Mouse (Mus musculus): ENCODE measurements around the gene Hrct1. TPM values are rescaled to one million over a fixed set of nuclear protein-coding genes. Genes with fewer than 3 reads are reported as not detected.

Hrct1 gene
- total RNA-seq, 1 experiment = 0.36 TPM

DNA sequence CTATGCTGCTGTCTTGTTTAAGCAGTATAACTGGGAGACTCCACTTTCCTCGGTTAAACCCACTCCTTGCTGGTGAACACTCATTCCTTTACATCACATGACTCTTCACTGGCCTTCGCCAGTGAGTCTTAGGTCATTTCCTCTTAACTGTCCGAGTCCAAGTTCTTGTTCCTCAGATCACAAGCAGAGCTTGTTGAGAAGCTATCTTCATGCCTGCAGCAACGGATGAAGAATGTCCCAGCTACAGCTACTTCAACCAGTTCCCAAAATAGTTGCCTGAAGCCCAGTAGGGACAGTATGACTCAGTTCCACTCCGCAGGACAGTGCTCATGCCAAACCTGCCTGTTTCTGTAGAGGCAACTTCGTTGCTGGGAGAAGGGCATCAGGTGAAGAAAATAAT, 30.2 kb downstream of the Hrct1 start:
- Histone ChIP-seq H3K27ac (ENCODE audit: insufficient read depth, low read depth, low read length, poor library complexity, severe bottlenecking) (no peak overlapping the region), H3K9me3 (ENCODE audit: control insufficient read depth, insufficient read depth, low read depth, low read length) (no peaks in the 10 kb centered on the region), H3K4me3 (ENCODE audit: insufficient read depth in 1 of 2, low read depth in 1 of 2, low read length in 2 of 2, poor library complexity in 1 of 2, severe bottlenecking in 1 of 2) (no peak overlapping the region), H3K36me3 (ENCODE audit: control insufficient read depth, insufficient read depth, low read length, poor library complexity, severe bottlenecking) (no peaks in the 10 kb centered on the region), H3K9ac (ENCODE audit: insufficient read depth, low read depth, low read length, poor library complexity, severe bottlenecking) (no peak overlapping the region), H3K4me1 (ENCODE audit: control insufficient read depth in 2 of 2, insufficient read depth in 2 of 2, low read length in 2 of 2, poor library complexity in 1 of 2) (no peaks in the 10 kb centered on the region)
- in situ Hi-C loops (cut with MboI; ENCODE audit: low sequenced_read_pairs in 2 of 2, unreplicated experiment in 2 of 2) = no loop called here
- TF ChIP-seq ZNF384 (IDR thresholded peaks at IDR 0.05; ENCODE audit: low read depth, low read length) (no peak), MAFK (IDR thresholded peaks at IDR 0.05; ENCODE audit: insufficient read depth, low read depth, low read length) (no peak), HCFC1 (IDR thresholded peaks at IDR 0.05; ENCODE audit: borderline replicate concordance, insufficient read depth, low read length) (no peak), CHD2 (IDR thresholded peaks at IDR 0.05; ENCODE audit: low read depth, low read length) (no peak), ZC3H11A (IDR thresholded peaks at IDR 0.05; ENCODE audit: borderline replicate concordance, low read depth, low read length) (no peak)
- DNase-seq (ENCODE audit: low read depth, low spot score) = no peak

DNA sequence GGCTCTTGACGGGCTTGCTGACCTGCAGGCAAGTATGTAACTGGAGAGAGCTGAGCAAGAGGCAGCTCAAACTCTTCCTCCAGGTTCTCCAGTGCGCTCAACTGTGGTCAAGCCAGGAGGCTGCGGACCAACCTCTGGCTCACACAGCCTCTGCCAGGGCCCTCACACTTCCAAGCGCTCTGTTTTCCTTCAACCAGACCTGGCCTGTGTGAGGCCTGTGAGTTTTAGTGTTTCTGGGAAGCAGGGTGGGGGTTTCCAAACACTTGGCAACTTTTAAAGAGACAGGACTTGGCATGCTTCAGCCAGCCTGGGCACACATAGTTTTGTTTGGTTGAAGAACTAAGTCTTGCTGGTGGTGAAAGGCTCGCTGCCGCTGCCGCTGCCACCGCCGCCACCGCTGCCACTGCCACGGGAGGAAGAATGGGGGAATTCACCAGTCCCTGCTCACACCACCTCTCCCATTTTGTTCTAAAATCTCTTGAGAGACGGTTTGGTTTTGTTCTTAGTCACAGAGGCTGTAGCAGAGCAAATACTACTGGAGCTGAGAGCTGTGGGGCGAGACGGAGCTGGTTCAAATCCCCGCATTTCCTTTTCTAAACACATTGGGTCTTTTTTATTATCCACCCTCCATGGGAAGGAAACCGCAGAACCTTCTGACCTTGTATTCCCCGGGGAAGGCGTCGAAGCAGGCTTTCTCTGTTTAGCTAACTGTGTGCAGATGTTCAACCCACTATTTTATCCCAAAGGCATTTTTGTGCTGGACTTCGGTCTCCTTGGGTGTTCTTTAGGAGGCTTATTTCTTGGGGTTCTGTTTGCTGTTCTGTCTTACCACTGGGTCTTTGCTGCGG, 32.8 kb downstream of the Hrct1 start:
- H3K4me3 ChIP-seq (ENCODE audit: insufficient read depth in 1 of 2, low read depth in 1 of 2, low read length in 2 of 2, poor library complexity in 1 of 2, severe bottlenecking in 1 of 2) = no peak overlapping the region
- H3K4me1 ChIP-seq (ENCODE audit: control insufficient read depth in 2 of 2, insufficient read depth in 2 of 2, low read length in 2 of 2, poor library complexity in 1 of 2) = no peaks in the 10 kb centered on the region
- H3K9ac ChIP-seq (ENCODE audit: insufficient read depth, low read depth, low read length, poor library complexity, severe bottlenecking) = no peak overlapping the region
- TF ChIP-seq ZNF384 (IDR thresholded peaks at IDR 0.05; ENCODE audit: low read depth, low read length) = no peak
- TF ChIP-seq HCFC1 (IDR thresholded peaks at IDR 0.05; ENCODE audit: borderline replicate concordance, insufficient read depth, low read length) = no peak
- TF ChIP-seq ZC3H11A (IDR thresholded peaks at IDR 0.05; ENCODE audit: borderline replicate concordance, low read depth, low read length) = no peak
- in situ Hi-C loops (cut with MboI; ENCODE audit: low sequenced_read_pairs in 2 of 2, unreplicated experiment in 2 of 2) = no loop called here
- DNase-seq (ENCODE audit: low read depth, low spot score) = no peak
- no peak overlapping the region for H3K27ac ChIP-seq (ENCODE audit: insufficient read depth, low read depth, low read length, poor library complexity, severe bottlenecking)
- no peaks in the 10 kb centered on the region for H3K9me3 ChIP-seq (ENCODE audit: control insufficient read depth, insufficient read depth, low read depth, low read length)
- H3K36me3 ChIP-seq (ENCODE audit: control insufficient read depth, insufficient read depth, low read length, poor library complexity, severe bottlenecking) = no peaks in the 10 kb centered on the region

DNA sequence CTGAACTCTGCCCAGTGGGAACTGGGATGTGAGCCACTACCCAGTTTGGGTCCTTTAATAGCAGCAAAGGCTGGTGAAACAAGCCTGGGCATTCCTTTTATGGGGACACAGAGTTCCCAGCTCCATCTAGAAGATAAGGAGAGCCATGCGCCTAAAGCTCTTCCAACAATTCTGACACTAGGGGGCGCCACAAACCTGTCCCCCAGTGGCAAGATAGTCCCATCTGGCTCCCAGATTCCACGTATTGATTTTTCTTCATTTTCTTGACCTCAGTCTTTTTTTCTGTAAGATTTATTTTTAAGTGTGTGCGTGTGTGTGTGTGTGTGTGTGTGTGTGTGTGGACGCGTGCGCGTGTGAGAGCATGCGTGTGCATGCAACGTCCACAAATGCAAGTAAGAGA, 33.5 kb downstream of the Hrct1 start:
- no peaks in the 10 kb centered on the region for H3K36me3 ChIP-seq (ENCODE audit: control insufficient read depth, insufficient read depth, low read length, poor library complexity, severe bottlenecking)
- H3K4me1 ChIP-seq (ENCODE audit: control insufficient read depth in 2 of 2, insufficient read depth in 2 of 2, low read length in 2 of 2, poor library complexity in 1 of 2) = no peaks in the 10 kb centered on the region
- H3K27ac ChIP-seq (ENCODE audit: insufficient read depth, low read depth, low read length, poor library complexity, severe bottlenecking) = no peak overlapping the region
- no peaks in the 10 kb centered on the region for H3K9me3 ChIP-seq (ENCODE audit: control insufficient read depth, insufficient read depth, low read depth, low read length)
- TF ChIP-seq MAFK (IDR thresholded peaks at IDR 0.05; ENCODE audit: insufficient read depth, low read depth, low read length) = no peak
- no peak for TF ChIP-seq CHD2 (IDR thresholded peaks at IDR 0.05; ENCODE audit: low read depth, low read length)
- peak; percentile 63; the same call in 1 of the 2 replicates for TF ChIP-seq ZC3H11A (IDR thresholded peaks at IDR 0.05; ENCODE audit: borderline replicate concordance, low read depth, low read length)
- TF ChIP-seq HCFC1 (IDR thresholded peaks at IDR 0.05; ENCODE audit: borderline replicate concordance, insufficient read depth, low read length) = no peak
- in situ Hi-C loops (cut with MboI; ENCODE audit: low sequenced_read_pairs in 2 of 2, unreplicated experiment in 2 of 2) = no loop called here
- H3K4me3 ChIP-seq (ENCODE audit: insufficient read depth in 1 of 2, low read depth in 1 of 2, low read length in 2 of 2, poor library complexity in 1 of 2, severe bottlenecking in 1 of 2) = no peak overlapping the region
- no peak overlapping the region for H3K9ac ChIP-seq (ENCODE audit: insufficient read depth, low read depth, low read length, poor library complexity, severe bottlenecking)
- DNase-seq (ENCODE audit: low read depth, low spot score) = peak; percentile 73

DNA sequence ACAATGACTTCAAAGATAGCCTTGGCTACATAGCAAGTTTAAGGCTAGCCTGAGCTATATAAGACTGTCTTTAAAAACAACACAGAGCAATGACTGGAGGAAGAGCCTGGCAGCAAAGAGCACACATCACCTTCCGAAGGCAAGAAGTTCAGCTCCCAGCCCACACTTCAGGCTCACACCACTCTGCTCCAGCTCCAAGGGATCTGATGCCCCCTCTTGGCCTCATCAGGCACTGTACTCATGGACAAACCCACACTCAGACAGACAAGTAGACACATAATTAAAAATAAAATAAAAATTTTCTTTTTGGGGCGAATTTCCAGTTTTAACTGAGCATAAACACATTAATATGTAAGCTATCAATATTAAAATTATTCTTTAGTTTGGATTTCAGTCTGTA, 34.3 kb downstream of the Hrct1 start:
- in situ Hi-C loops (cut with MboI; ENCODE audit: low sequenced_read_pairs in 2 of 2, unreplicated experiment in 2 of 2) = no loop called here
- Histone ChIP-seq H3K9me3 (ENCODE audit: control insufficient read depth, insufficient read depth, low read depth, low read length) (no peaks in the 10 kb centered on the region), H3K9ac (ENCODE audit: insufficient read depth, low read depth, low read length, poor library complexity, severe bottlenecking) (no peak overlapping the region), H3K4me3 (ENCODE audit: insufficient read depth in 1 of 2, low read depth in 1 of 2, low read length in 2 of 2, poor library complexity in 1 of 2, severe bottlenecking in 1 of 2) (no peak overlapping the region), H3K4me1 (ENCODE audit: control insufficient read depth in 2 of 2, insufficient read depth in 2 of 2, low read length in 2 of 2, poor library complexity in 1 of 2) (no peaks in the 10 kb centered on the region), H3K27ac (ENCODE audit: insufficient read depth, low read depth, low read length, poor library complexity, severe bottlenecking) (no peak overlapping the region), H3K36me3 (ENCODE audit: control insufficient read depth, insufficient read depth, low read length, poor library complexity, severe bottlenecking) (no peaks in the 10 kb centered on the region)
- TF ChIP-seq CHD2 (IDR thresholded peaks at IDR 0.05; ENCODE audit: low read depth, low read length) (no peak), ZNF384 (IDR thresholded peaks at IDR 0.05; ENCODE audit: low read depth, low read length) (no peak), HCFC1 (IDR thresholded peaks at IDR 0.05; ENCODE audit: borderline replicate concordance, insufficient read depth, low read length) (no peak), MAFK (IDR thresholded peaks at IDR 0.05; ENCODE audit: insufficient read depth, low read depth, low read length) (no peak), ZC3H11A (IDR thresholded peaks at IDR 0.05; ENCODE audit: borderline replicate concordance, low read depth, low read length) (no peak)
- no peak for DNase-seq (ENCODE audit: low read depth, low spot score)

Measured in ES-E14 (cell line).